22 mouse cellular contexts compared by ENCODE assay signal in the genomic region with DNA sequence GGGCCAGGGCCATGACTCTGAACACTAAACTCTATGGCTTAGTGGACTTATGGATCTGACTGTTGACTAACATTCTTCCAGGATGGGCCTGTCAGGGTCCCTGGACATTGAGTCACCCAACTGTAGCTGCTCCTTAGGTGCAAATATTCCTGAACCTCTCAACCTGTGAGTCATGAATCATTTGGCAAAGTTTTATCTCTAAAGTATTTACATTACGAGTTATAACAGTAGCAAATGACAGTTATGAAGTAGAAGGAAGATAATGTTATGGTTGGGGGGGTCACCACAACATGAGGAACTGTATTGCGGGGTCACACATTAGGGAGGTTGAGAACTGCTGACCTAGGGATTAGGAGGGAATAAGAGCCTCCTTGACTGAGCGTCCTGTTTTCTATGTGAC. TPM values are rescaled to one million over a fixed set of nuclear protein-coding genes. Genes with fewer than 3 reads are reported as not detected.
"Had no signal": no experiment of that assay in that cellular context is flagged by ENCODE, and none has a peak within 500 bp of the region (broad histone marks: within the 10 kb centered on the region; RNA-seq: fewer than 3 reads in every experiment).

No protein-coding gene starts in this region.

- ATAC-seq: liver, postnatal 0 days; midbrain, embryonic 16.5 days had no signal

- H3K27ac ChIP-seq: liver, embryonic 15.5 days; lung, embryonic 15.5 days; midbrain, embryonic 10.5 days; midbrain, embryonic 12.5 days; neural tube, embryonic 13.5 days; neural tube, embryonic 15.5 days had no signal

- H3K4me2 ChIP-seq: liver, embryonic 15.5 days; lung, embryonic 15.5 days; midbrain, embryonic 12.5 days; neural tube, embryonic 13.5 days; neural tube, embryonic 15.5 days had no signal

- DNase-seq: liver, postnatal 0 days; lung, adult 2 months; lung, postnatal 10 days; midbrain, embryonic 14.5 days; retina, postnatal 1 day; right cerebral cortex, adult 18-20 months; right cerebral cortex, postnatal 25 days; right cerebral cortex, postnatal 4 days; spleen, adult 18-20 months; thymus, adult 18-20 months; thymus, postnatal 25 days; thymus, postnatal 4 days had no signal

- H3K36me3 ChIP-seq: liver, embryonic 15.5 days; lung, embryonic 15.5 days; midbrain, embryonic 10.5 days; midbrain, embryonic 12.5 days; neural tube, embryonic 13.5 days; neural tube, embryonic 15.5 days had no signal

- H3K27me3 ChIP-seq: liver, embryonic 15.5 days; lung, embryonic 15.5 days; neural tube, embryonic 13.5 days; neural tube, embryonic 15.5 days had no signal

- H3K9ac ChIP-seq: liver, embryonic 15.5 days; liver, postnatal 0 days; lung, embryonic 15.5 days; midbrain, embryonic 12.5 days; neural tube, embryonic 13.5 days; neural tube, embryonic 15.5 days had no signal

- H3K9me3 ChIP-seq: liver, embryonic 15.5 days; lung, embryonic 15.5 days; midbrain, embryonic 10.5 days; neural tube, embryonic 13.5 days; neural tube, embryonic 15.5 days had no signal

- H3K4me3 ChIP-seq: liver, embryonic 15.5 days; lung, embryonic 15.5 days; midbrain, embryonic 10.5 days; midbrain, embryonic 12.5 days; neural tube, embryonic 13.5 days; neural tube, embryonic 15.5 days had no signal

RNA-seq across cellular contexts. Expression of a gene that starts 26.4 kb away (rescaled TPM):
- total RNA-seq: megakaryocyte-erythroid progenitor cell, adult 5-6 weeks had no signal
- polyA plus RNA-seq: liver, embryonic 15.5 days; liver, postnatal 0 days; lung, embryonic 15.5 days; neural tube, embryonic 11.5 days; stomach, embryonic 14.5 days had no signal
